Mouse (Mus musculus) megakaryocyte, embryonic 14.5 days (primary cell): ENCODE results near the gene Tbkbp1.

Experiments
- FLI1 ChIP-seq: IDR thresholded peaks from 2 replicates; pipeline ENCODE4 v1.6.1; 2012; ENCODE audit warnings: low read length, inconsistent platforms, mixed read lengths
- GATA1 ChIP-seq: IDR thresholded peaks from 3 replicates; pipeline ENCODE4 v1.6.1; 2012; ENCODE audit warnings: mixed read lengths, low read length, inconsistent platforms, borderline replicate concordance

DNA sequence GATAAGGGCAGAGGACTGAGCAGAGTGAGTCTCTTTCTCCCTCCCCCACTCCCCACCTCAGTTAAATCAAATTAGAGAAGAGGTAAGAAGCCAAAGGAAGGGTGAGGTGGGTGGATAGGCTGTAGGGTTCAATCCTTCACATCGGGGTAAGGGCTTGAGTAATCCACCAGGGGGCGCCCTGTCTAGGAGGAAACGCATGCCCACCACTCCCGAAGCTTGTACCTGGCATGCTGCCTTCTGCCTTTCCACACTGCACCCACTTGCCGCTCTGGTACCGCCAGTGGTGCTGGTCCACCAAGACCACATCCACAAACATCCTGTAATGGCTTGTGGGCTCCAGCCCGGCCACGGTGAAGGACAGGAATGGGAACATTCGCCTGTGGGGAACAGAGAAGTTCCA, 49.6 kb downstream of the Tbkbp1 start:
- TF ChIP-seq GATA1 (no peak), FLI1 (no peak)
